Mouse (Mus musculus) ovary, postnatal 14 days (tissue): ENCODE results near the gene Znhit1.
"Not testable (repeated sequence)": the region's sequence is repeated elsewhere in the genome, so short reads cannot be mapped to it uniquely, and the experiment has no call there.

Source experiments
- DNase-seq: peaks from one replicate; pipeline ENCODE4 v3.0.0; 2022; ENCODE audit warnings: low spot score

The Znhit1 gene

DNA sequence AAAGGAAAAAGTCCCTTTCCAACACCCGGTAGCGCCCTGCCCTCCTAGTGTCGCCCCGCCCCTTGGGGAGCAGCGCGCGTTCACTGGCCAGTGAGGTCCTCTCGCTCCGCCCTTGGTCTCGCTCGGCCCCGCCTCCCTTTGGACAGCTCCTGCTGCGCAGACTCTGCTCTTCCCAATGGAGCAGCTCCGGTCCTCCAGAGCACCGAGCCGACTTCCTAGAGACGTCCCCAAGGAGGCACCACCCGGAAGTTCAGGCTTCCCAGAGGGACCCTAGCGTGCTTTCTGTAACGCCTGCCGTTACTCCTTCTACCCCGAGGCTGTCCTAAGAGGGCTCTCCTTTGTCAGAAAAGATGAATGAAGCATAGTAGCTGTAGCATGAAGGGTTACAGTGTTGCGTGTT, 34.8 kb downstream of the Znhit1 start, which contains the start of gene Fis1:
Gene Fis1 (plus strand): TSS at position 261 of the 400 bp plus-strand sequence.
- peak; percentile 91 for DNase-seq

- no peak for DNase-seq
Observed at GRCm38 (mm10) chr5:136952153-136952552, 35.7 kb downstream of the Znhit1 start.

GRCm38 (mm10) chr5:136950521-136950920, 37.3 kb downstream of the Znhit1 start:
- no peak for DNase-seq

- not testable (repeated sequence) for DNase-seq
Observed at GRCm38 (mm10) chr5:136949551-136950336, 38.1 kb downstream of the Znhit1 start.

DNA sequence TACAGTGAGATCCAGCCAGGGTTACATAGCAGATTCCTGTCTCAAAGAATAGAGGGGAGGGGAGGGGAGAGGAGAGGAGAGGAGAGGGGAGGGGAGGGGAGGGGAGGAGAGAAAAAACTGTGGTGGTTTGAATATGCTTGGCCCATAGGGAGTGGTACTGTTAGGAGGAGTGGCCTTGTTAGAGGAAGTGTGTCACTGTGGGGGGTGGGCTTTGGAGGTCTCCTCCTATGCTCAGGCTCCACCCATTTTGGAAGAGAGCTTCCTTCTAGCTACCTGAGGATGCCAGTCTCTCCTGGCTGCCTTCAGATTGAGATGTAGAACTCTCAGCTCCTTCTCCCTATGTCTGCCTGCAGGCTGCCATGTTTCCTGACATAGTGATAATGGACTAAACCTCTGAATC, 39.9 kb downstream of the Znhit1 start:
- DNase-seq = no peak

- DNase-seq = no peak
Observed at GRCm38 (mm10) chr5:136945084-136945483, 42.7 kb downstream of the Znhit1 start.

DNA sequence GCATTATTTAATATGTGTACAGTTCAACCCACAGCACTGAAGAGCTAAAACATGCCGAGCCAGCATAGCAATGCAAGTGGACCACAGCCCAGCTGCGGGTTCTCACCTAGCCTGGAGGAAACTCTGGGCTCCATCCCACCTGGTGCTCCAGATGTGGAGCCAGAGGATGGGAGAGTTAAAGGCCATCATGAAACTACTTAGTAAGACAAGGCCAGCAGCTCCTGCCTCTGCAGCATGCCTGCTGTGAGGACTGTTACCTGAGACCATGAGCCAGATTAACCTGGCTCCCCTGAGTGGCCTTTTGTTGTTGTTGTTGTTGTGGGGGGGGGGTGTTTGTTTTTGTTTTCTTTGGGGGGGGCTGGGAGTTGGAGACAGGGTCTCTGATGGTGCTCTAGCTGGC, 44.4 kb downstream of the Znhit1 start:
- DNase-seq = no peak

DNA sequence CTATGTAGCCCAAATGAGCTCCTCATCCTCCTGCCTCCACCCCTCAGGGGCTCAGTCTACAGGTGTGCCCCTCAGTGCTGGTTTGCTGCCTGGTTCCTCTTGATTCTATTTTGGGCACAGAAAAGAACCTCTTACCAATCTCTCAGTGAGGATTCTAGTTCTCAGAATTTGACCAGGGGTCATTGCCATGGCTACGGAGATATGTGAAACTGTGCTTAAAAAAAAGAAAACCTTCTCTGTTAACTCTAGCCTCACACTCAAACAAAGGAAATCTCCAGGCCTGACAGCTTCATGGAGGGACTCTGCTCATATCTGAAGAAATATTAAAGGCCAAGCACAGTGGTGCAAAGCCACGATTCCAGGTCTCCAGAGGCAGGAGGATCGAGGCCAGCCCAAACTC, 45.0 kb downstream of the Znhit1 start:
- DNase-seq = no peak

DNA sequence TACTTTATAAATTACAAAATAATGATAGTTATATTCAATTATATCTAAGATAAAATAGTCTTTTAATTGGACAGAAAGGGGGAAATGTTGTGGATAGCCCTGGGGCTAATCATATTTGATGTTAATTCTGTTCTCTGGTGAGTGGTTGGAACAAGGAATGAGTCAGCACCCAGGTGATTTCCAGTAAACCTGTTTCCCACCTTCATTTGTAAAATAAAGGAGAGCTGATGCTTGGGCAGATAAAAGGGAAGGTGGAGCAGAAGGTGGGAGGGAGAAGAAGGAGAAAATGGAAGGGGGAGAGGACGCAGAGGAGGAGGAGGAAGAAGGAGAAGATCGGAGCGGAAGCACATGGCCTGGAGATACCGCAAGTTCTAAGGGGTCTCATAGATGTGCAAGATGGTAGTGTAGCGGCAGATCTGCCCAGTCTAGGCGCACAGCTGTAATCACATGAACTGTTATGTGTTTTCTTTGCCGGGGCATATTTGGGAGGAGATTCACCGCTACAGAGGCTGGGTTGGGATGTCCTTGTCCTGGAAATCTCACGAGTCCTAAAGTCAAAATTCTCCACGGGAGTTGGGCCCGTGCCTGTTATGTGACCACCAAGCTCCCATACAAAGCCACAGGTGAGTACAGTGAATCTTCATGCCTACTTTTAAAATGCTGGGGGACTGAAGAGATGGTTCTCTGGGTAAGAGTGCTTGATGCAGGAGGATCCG, 46.8 kb downstream of the Znhit1 start:
- DNase-seq = no peak

GRCm38 (mm10) chr5:136940029-136940428, 47.8 kb downstream of the Znhit1 start:
- DNase-seq = not testable (repeated sequence)

- no peak for DNase-seq
Observed at GRCm38 (mm10) chr5:136939284-136939683, 48.5 kb downstream of the Znhit1 start.

DNA sequence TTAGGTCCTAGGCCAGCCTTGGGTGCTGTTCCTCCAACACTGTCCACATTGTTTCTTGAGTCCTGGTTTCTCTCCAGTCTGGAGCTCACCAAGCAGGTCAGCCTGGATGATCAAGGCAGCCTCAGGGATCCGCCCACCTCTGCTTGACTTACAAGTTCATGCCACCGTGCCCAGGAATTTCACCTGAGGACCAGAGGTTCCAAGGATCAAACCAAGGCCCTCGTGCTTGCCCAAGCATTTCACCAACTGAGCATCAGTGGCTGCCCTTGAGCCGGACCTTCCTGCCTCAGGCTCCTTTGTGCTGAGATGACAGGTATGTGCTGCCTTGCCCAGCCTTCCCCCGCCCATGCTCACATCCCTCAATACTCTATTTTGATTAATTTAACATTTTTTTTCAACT, 50.2 kb downstream of the Znhit1 start:
- no peak for DNase-seq

GRCm38 (mm10) chr5:136936750-136937149, 51.1 kb downstream of the Znhit1 start:
- DNase-seq = no peak

DNA sequence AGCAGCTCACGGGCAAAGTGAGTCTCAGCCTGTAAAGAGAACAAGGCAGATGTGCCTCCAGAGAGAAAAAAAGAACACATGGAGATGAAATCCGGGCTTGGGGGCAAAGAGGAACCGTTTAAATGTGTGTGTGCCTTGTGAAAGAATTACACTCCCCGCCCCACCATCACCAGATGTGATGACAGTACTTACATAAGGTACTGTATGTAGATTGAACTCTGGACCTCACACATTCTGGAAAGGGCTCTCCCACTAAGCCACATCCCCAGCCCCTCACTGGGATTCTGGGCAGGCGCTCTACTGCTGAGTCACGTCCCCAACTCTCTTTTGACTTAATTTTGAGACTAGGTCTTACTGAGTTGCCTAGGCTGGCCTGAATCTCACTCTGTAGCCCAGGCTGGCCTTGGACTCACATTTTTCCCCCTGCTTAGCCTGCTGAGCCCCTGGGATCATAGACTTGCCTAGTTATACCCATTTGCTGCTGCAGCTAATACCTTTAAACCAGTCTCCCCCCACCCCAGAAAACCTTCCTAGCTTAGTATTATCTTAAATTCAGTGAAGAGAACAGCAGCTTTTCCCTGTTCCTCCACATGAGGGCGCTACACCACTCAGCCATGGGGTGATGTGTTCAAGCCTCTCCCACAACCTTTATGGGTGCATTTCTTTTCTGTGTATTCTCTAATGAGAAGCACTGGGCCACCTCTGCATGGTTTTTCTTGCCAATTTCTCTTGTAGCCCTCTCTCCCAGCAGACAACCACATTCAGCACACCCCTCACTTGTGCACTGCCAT, 51.7 kb downstream of the Znhit1 start:
- no peak for DNase-seq

DNA sequence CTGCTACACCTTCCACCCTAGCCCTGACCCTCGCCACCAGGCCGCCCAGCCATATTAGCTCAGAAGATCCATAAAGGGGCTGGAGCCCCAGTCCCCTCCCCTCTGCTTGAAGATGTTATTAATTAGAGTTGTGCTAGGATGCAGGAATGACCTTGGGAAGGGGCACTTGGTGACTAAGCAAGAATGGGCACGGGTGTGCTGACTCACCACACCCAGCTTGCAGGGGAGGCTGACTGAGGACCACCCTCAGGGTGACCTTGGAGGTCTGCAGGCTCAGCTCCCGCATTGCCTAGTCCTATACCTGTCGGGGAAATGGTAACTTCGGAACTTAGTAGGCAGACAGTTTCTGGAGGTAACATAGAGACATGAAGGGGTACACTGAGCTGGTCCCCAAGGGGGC, 53.9 kb downstream of the Znhit1 start:
- DNase-seq = no peak

GRCm38 (mm10) chr5:136932956-136933355, 54.9 kb downstream of the Znhit1 start:
- no peak for DNase-seq
